In genomic region chr7:128100742-128101357, GRCm38 (mm10) we compare ENCODE assay signal across 22 mouse cellular contexts. TPM values are rescaled to one million over a fixed set of nuclear protein-coding genes. Genes with fewer than 3 reads are reported as not detected.
"Had no signal": no experiment of that assay in that cellular context is flagged by ENCODE, and none has a peak within 500 bp of the region (broad histone marks: within the 10 kb centered on the region; RNA-seq: fewer than 3 reads in every experiment).

No protein-coding gene starts in this region.

- H3K4me3 ChIP-seq: limb, embryonic 10.5 days; lung, embryonic 15.5 days; megakaryocyte, embryonic 14.5 days; midbrain, embryonic 15.5 days; neural tube, embryonic 13.5 days had no signal

- H3K36me3 ChIP-seq: limb, embryonic 10.5 days; lung, embryonic 15.5 days; midbrain, embryonic 15.5 days; neural tube, embryonic 13.5 days had no signal

- DNase-seq: kidney, adult 11 months; kidney, adult 9 months; kidney, postnatal 36 days; lung, postnatal 14 days; right cerebral cortex, postnatal 14 days; thymus, adult 2 months; thymus, postnatal 25 days had no signal

- H3K27me3 ChIP-seq: lung, embryonic 15.5 days; midbrain, embryonic 15.5 days; neural tube, embryonic 13.5 days had no signal

- H3K9ac ChIP-seq: lung, embryonic 15.5 days; midbrain, embryonic 15.5 days; neural tube, embryonic 13.5 days had no signal

- ATAC-seq: midbrain, embryonic 15.5 days had no signal

- H3K27ac ChIP-seq: kidney, postnatal 0 days; limb, embryonic 10.5 days; lung, embryonic 15.5 days; macrophage; midbrain, embryonic 15.5 days; neural tube, embryonic 13.5 days had no signal

- H3K9me3 ChIP-seq: limb, embryonic 10.5 days; lung, embryonic 15.5 days; megakaryocyte, embryonic 14.5 days; midbrain, embryonic 15.5 days; neural tube, embryonic 13.5 days had no signal

- H3K4me1 ChIP-seq: limb, embryonic 10.5 days; megakaryocyte, embryonic 14.5 days; midbrain, embryonic 15.5 days; neural tube, embryonic 13.5 days had no signal

- H3K4me2 ChIP-seq: liver, embryonic 11.5 days; lung, embryonic 15.5 days; midbrain, embryonic 11.5 days; midbrain, embryonic 15.5 days; neural tube, embryonic 13.5 days had no signal

RNA-seq across cellular contexts. Expression of gene Itgax, which starts 28.5 kb away (rescaled TPM):
- polyA plus RNA-seq: limb, embryonic 10.5 days; neural tube, embryonic 13.5 days; stomach, embryonic 14.5 days had no signal

RNA-seq across cellular contexts. Expression of gene Gm49368, which starts 38.4 kb away (rescaled TPM):
- total RNA-seq: left cerebral cortex, adult 18-20 months had no signal
- polyA plus RNA-seq: kidney, postnatal 0 days; limb, embryonic 10.5 days; liver, embryonic 11.5 days; lung, embryonic 15.5 days; midbrain, embryonic 11.5 days; midbrain, embryonic 15.5 days; neural tube, embryonic 13.5 days; stomach, embryonic 14.5 days; testis, adult 2 months; urinary bladder, adult 2 months had no signal

RNA-seq across cellular contexts. Expression of gene Itgad, which starts 53.3 kb away (rescaled TPM):
- total RNA-seq: left cerebral cortex, adult 18-20 months; left cerebral cortex, postnatal 14 days had no signal
- polyA plus RNA-seq: kidney, postnatal 0 days; limb, embryonic 10.5 days; limb, embryonic 14.5 days; liver, embryonic 11.5 days; midbrain, embryonic 11.5 days; midbrain, embryonic 15.5 days; neural tube, embryonic 13.5 days; stomach, embryonic 14.5 days had no signal
